Mouse (Mus musculus) heart, postnatal 0 days (tissue): ENCODE measurements around the gene Trio.

Experiments
- CTCF ChIP-seq: IDR thresholded peaks from 2 replicates; pipeline ENCODE4 v1.5.1; 2016; ENCODE audit warnings: antibody characterized with exemption, control low read depth, low read depth
- EP300 ChIP-seq: IDR thresholded peaks from 2 replicates; pipeline ENCODE4 v1.6.1; 2016; ENCODE audit warnings: antibody characterized with exemption, low read depth

GRCm38 (mm10) chr15:27866471-27866870 lies 159.2 kb downstream of the Trio start:
- TF ChIP-seq CTCF (no peak), EP300 (no peak)
